Mouse (Mus musculus): Measurements from ENCODE around the gene Kyat1. TPM values are rescaled to one million over a fixed set of nuclear protein-coding genes. Genes with fewer than 3 reads are reported as not detected.
A peak's percentile ranks its signal among the peaks of the same experiment; 100 is the strongest.
"Not testable (repeated sequence)": the region's sequence is repeated elsewhere in the genome, so short reads cannot be mapped to it uniquely, and the experiment has no call there.

Gene Kyat1
- total RNA-seq, 2 experiments from 2014 or later = 13.1 to 15.8 TPM

GRCm38 (mm10) chr2:30178711-30179110 lies 26.9 kb downstream of the Kyat1 start:
- DNase-seq (ENCODE audit: extremely low spot score in 1 of 2, low spot score in 2 of 2); intact Hi-C loops (cut with DNase I): not testable (repeated sequence)

- intact Hi-C loops (cut with DNase I) = no loop called here
These were observed 27.7 kb downstream of the Kyat1 start, which contains the start of gene Spout1 for GRCm38 (mm10) chr2:30177700-30178675. Gene Spout1, minus strand, starts transcription at chr2:30178459.

GRCm38 (mm10) chr2:30176561-30176960 lies 29.1 kb downstream of the Kyat1 start:
- DNase-seq (ENCODE audit: extremely low spot score in 1 of 2, low spot score in 2 of 2) = no peak
- intact Hi-C loops (cut with DNase I) = no loop called here

More at GRCm38 (mm10) chr2:30177700-30178675, 27.7 kb downstream of the Kyat1 start, which contains the start of gene Spout1:
- DNase-seq (ENCODE audit: extremely low spot score in 1 of 2, low spot score in 2 of 2) = peak; percentile 95 to 99

GRCm38 (mm10) chr2:30175897-30176296 lies 29.8 kb downstream of the Kyat1 start:
- DNase-seq (ENCODE audit: extremely low spot score in 1 of 2, low spot score in 2 of 2) = no peak
- intact Hi-C loops (cut with DNase I) = no loop called here

GRCm38 (mm10) chr2:30173541-30174240 lies 32.0 kb downstream of the Kyat1 start:
- no peak for DNase-seq (ENCODE audit: extremely low spot score in 1 of 2, low spot score in 2 of 2)
- intact Hi-C loops (cut with DNase I) = no loop called here

GRCm38 (mm10) chr2:30171997-30172382 lies 33.7 kb downstream of the Kyat1 start:
- no peak for DNase-seq (ENCODE audit: extremely low spot score in 1 of 2, low spot score in 2 of 2)
- intact Hi-C loops (cut with DNase I) = no loop called here

GRCm38 (mm10) chr2:30171371-30171996 lies 34.2 kb downstream of the Kyat1 start, which contains the start of gene Endog:
Gene Endog, plus strand, starts transcription at chr2:30171493.
- DNase-seq (ENCODE audit: extremely low spot score in 1 of 2, low spot score in 2 of 2) = peak; percentile 87 to 92
- intact Hi-C loops (cut with DNase I) = no loop called here

GRCm38 (mm10) chr2:30166677-30167076 lies 39.0 kb downstream of the Kyat1 start:
- DNase-seq (ENCODE audit: extremely low spot score in 1 of 2, low spot score in 2 of 2) = no peak
- intact Hi-C loops (cut with DNase I) = no loop called here

GRCm38 (mm10) chr2:30164340-30164932 lies 41.2 kb downstream of the Kyat1 start:
- intact Hi-C loops (cut with DNase I) = loop anchor here (5.0 kb wide), 2 partner anchors 37 to 87 kb away; partner anchors contain the start of gene Pkn3
- DNase-seq (ENCODE audit: extremely low spot score in 1 of 2, low spot score in 2 of 2) = no peak

GRCm38 (mm10) chr2:30161809-30162208 lies 43.8 kb downstream of the Kyat1 start:
- intact Hi-C loops (cut with DNase I) = loop anchor here (5.0 kb wide), 2 partner anchors 35 to 85 kb away; partner anchors contain the start of gene Pkn3

GRCm38 (mm10) chr2:30159871-30160270 lies 45.8 kb downstream of the Kyat1 start:
- DNase-seq (ENCODE audit: extremely low spot score in 1 of 2, low spot score in 2 of 2) = not testable (repeated sequence)
- intact Hi-C loops (cut with DNase I) = loop anchor here (5.0 kb wide), 2 partner anchors 33 to 83 kb away; partner anchors contain the start of gene Pkn3

More at GRCm38 (mm10) chr2:30161809-30162208, 43.8 kb downstream of the Kyat1 start:
- DNase-seq (ENCODE audit: extremely low spot score in 1 of 2, low spot score in 2 of 2) = no peak

GRCm38 (mm10) chr2:30152616-30153015 lies 53.0 kb downstream of the Kyat1 start:
- DNase-seq (ENCODE audit: extremely low spot score in 1 of 2, low spot score in 2 of 2) = no peak
- intact Hi-C loops (cut with DNase I) = no loop called here

- DNase-seq (ENCODE audit: extremely low spot score in 1 of 2, low spot score in 2 of 2) = no peak
- intact Hi-C loops (cut with DNase I) = no loop called here
These were observed 53.8 kb downstream of the Kyat1 start for GRCm38 (mm10) chr2:30151840-30152239.

- intact Hi-C loops (cut with DNase I) = no loop called here
- no peak for DNase-seq (ENCODE audit: extremely low spot score in 1 of 2, low spot score in 2 of 2)
These were observed 58.2 kb downstream of the Kyat1 start for GRCm38 (mm10) chr2:30147466-30147865.

- intact Hi-C loops (cut with DNase I) = no loop called here
- no peak for DNase-seq (ENCODE audit: extremely low spot score in 1 of 2, low spot score in 2 of 2)
These were observed 61.2 kb downstream of the Kyat1 start for GRCm38 (mm10) chr2:30144436-30144835.

GRCm38 (mm10) chr2:30140021-30140420 lies 65.6 kb downstream of the Kyat1 start:
- intact Hi-C loops (cut with DNase I); DNase-seq (ENCODE audit: extremely low spot score in 1 of 2, low spot score in 2 of 2): not testable (repeated sequence)

GRCm38 (mm10) chr2:30136458-30136857 lies 69.2 kb downstream of the Kyat1 start:
- intact Hi-C loops (cut with DNase I) = no loop called here
- no peak for DNase-seq (ENCODE audit: extremely low spot score in 1 of 2, low spot score in 2 of 2)
